Mouse (Mus musculus) liver, embryonic 14.5 days (tissue): ENCODE results near the gene Naif1.

ENCODE experiments used
- CTCF ChIP-seq: IDR thresholded peaks from 2 replicates; pipeline ENCODE4 v1.5.1; 2016; ENCODE audit warnings: antibody characterized with exemption, low read depth, control low read depth
- EP300 ChIP-seq: IDR thresholded peaks from 2 replicates; pipeline ENCODE4 v1.6.1; 2016; ENCODE audit warnings: antibody characterized with exemption, low read depth

DNA sequence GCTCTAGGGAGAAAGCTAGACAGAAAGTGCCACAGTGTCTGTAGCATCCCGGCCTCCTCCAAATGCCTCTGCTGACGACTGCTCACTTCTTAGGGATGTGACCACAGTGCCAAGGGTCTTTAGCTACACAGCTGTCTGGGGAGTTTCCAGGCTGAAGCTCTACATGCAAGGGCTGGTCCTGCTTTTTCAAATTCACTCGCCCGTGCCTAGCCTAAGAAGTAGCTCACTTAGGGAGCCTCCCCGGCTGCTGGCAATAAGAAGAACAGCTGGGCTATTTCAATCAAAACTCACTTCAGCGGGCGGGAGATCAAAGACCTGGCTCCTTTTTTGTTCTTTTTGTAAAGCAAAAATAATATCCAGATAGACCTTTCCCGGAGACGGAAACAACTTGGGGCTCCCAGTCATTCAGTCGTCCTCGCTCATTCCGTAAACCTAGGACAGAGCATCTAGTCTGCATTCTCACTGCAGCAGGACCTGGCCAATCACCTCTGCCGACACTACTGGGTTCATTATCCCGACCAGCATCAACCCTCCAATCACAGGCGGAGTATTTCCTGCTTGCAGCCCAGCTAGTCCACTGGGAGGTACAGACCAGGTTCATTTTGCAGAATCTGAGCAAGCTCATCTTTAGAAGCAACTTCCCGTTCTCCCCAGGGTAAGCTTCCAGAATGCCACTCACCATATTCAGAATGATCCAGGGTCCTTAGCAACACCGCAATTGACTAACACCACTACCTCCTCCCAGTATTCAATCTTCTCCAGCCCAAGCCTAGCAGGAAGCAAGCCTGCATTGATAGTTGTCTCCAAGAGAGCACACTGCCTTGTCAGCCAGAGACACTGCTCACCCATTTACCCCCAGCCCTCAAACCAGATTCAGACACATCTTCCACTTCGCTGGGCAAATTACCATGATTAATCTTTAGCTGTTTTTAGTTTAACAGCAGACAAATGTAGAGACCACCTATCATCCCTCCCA is 19.3 kb upstream of the Naif1 start:
- TF ChIP-seq CTCF: no peak
- no peak for TF ChIP-seq EP300
